Mouse (Mus musculus) lung, postnatal 4 days (tissue): ENCODE data around the gene Gm28038.

Source experiments
- DNase-seq, 2 experiments: peaks; one replicate each; pipeline ENCODE4 v3.0.0; 2021

Gm28038 gene

DNA sequence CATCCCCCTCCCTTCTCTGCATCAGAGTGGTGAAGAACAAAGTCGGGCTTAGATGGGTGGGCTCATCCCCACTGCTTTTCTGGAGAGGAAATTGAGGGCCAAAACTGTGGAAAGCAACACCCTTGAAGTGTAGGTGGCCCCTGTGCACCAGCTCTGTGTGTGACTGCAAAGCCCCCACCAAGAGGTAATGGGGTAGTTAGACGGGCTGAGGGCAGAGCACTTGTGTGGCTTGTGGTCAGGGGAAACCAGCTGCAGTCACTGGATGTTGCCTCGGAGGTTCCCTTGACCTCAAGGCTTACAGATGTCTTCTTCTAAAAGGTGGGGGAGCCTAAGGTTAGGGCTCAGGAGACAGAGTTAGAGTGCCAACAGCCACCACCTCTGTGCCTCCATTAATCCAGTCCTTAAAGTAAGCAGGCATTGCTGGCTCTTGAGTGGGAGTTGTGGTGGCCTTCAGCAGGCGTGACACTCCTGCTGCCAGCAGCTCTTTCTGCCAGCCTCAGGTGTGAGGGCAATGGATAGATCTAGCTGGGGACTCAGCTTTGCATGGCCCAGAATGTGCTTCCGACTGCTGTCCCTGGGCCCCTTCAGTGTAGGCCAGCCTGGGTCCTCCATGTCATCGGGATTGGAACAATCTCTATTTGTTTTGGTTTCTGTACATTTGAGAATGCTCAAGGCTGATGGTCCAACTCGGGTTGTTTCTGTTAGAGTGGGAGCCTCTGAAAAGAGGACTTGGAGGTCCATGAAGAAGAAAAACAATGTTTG is 23.0 kb upstream of the Gm28038 start:
- peak in 1 of 2 experiments; percentile 18 for DNase-seq

DNA sequence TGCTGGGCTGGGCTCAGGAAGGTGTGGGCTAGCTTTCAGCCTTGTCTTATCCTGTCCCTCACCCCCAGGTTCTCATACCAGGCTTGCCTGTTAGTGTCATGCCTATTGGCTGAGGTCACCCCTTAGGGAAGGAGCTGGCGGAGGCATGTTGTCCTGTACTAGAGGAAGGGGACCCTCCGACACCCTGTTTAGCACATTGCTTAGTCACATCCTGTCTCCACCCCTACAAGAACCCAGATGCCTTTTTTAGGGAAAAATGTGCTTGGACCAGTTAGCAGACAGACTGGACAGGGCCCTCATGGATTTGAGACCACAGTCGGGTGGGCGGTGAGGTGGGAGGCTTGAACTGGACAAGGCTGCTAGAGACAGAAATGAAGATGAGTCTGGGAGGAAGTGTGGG is 22.2 kb upstream of the Gm28038 start:
- peak; percentile 42 to 52 for DNase-seq

DNA sequence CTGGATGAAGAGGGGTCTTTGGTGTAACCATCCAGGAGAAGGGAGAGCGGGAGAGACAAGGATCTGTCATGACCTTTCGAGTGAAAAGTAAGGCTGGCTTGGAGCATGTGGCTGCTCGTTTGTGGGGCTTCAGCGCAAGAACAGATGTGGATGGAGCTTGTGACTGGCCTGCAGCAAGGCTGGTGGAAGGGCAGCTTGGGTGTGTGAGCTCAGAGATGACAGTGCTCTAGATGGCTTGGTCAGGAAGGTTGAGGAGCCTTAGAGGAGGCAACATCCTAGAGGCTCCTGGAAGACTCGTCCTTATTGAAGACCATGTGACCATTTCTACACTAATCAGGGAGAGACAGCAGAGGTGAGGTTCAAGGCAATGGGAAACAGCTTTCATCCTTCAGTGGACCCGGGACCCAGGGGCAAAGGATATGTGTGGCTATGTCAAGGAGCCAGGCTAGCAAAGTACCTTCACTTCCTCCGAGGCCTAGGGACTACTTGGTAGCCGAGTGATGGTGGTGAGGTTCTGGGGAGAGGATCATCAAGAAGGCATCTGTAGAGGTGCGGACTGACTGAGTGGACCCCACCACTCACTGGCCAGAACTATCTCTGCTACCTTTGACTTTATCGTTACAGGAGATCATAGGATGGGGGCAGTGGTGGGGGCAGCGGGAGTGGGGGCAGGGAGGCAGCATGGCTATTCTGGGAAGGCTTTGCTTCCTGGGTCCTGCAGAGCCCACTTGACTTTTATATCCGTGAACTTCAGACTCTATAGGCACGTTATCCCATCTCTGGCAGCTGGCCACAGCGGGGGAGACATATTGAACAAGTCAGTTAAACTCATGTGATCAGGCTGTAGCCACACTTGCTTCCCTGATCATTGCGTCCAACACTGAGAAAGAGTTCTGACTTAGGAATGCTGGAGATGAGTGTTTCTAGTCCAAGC is 21.4 kb upstream of the Gm28038 start:
- peak in 1 of 2 experiments; percentile 18 for DNase-seq

DNA sequence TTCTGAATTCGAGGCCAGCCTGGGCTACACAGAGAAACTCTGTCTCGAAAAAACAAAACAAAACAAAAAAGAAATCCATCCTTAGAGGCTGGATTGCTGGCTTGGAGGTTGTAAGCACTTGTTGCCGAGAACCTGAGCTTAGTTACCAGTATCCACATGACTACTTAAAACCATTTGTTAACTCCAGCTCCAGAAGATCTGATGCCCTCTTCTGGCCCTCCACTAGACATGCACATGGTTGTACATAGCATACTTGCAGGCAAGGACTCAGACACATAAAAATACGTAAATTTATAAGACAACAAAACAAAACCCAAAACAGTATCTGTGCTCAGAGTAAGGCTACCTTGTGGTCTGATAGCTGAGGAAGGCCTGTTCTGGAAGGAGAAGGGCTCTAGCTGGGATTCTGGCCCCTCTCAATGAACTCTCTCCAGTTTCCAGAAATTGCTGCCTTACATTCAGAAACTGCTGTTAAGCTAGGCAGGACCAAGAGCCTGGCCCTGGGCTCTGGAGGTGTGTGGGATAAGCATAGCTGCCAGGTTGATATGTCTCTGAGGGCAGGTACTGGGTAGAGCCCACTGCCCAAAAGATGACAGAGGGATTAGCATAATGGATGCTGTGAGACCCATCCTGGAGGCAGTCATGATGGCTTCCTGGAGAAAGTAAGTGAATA is 19.6 kb upstream of the Gm28038 start:
- no peak for DNase-seq

DNA sequence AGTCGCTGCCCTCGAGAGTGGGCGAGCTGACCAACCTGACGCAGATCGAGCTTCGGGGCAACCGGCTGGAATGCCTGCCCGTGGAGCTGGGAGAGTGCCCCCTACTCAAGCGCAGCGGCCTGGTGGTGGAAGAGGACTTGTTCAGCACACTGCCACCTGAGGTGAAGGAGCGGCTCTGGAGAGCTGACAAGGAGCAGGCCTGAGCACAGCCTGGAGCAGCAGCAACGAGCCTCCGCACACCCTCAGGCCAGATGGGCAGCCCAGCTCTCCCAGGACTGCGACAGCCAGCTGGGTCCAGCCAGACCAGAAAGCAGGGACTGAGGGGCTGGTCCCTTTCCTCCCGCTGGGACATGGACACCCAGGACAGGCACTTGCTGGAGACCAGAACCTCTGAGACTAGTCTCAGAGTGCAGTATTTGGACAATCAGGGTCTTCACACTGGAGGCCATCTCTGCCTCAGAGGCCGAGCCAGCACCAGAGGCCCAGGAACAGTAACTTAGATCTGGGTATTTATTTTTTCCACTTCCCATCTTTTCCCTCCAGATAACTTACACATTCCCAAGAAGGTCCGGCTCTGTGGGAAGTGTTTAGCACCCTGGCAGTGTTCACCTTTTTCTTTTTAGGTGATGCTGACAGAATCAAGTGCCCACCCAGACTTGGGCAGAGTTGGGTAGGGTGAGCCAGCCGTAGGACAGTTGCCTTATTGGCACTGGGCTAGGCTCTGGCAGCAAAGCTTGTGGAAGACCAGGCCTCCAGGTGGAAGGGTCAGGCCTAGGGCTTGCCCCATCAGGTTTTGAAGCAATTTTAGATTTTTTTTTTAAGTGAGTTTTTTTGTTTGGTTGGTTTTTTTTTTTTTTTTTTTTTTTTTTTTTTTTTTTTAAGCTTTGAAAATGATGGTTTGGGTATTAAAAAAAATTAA is 18.7 kb upstream of the Gm28038 start:
- peak in 1 of 2 experiments; percentile 22 for DNase-seq

DNA sequence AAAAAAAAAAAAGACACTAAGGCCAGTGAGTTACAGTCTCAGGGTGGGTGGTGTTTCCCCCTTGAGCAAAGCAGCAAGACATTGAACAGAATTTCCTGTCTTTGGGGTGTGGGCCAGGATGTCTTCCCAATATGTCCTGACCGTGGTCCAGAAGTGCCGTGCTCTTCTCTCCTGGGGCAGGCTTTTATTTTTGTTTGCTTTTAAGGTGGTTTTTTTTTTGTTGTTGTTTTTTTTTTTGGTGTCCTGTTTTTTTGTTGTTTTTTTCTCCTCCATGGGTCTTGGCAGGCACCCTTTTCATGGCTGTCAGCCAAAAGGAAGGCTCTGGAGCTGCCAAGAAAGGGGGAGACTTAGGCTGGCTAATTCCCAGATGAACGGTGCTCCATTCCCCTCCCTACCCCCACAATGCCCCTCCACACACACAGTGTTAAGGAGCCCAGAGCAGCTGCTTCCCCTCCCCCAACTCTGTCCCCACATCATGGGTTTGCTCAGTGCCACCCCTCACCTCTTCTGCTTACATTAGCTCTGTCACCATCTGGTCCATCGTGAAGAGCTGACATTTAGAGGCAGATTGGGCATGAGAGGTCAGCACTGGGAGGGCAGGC is 17.9 kb upstream of the Gm28038 start:
- DNase-seq: peak; percentile 45 to 73

DNA sequence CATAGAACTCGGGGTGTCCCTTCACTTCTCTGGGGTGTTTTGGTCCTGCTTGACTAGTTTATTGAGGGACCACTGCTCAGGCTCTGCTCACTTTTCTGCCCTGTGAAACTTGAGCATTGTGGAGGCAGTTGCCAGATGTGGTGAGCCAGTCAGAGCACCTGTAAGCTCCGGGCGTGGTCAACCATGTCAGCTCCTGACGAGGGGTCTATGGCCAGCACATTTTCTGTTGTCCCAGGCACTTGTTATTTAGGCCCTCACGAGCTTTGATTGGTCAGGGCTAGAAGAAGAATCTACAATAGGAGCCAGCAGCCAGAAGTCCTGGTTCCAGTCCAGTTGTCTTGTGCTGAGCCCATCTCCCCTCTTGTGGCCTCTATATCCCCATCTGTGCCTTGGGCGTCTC is 17.0 kb upstream of the Gm28038 start:
- DNase-seq: no peak

DNA sequence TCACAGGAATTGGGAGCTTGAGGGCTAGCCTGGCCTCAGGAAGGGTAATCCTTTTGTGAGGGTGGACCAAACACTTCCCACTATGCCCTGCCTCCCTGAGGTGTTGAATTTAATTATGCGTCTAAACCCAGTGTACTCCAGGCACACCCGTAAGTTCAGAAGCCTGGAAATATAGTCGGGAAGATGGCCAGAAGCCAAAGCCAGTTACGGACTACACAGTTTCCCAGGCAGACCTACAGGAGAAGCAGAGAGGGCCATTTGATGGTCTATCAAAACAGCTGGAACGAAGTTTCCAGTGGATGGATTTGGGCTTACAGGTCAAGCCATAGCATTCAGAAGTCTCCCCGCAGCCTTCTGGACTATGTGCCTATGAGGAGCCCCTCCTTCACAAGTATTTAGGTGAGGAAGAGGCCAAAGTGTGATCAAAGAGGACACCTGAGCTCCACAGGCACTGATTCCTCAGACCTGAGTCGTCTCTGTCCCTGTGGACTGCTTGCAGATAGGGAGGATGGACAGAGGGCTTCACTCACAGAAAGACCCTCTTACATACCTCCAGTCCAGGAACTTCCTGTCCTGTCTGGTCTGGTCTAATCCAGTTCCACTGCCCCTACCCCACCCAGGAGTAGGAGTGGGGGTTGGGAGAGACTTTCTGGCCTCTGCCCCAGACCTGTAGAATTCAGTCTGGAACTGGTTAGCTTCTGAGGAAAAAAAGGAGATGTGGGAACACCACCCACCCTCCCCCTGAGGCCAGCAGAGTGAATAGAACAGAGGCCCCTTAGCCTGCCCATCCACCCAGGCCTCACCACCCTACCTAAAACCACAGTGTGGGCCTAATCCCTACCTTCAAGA is 15.9 kb upstream of the Gm28038 start:
- peak in 1 of 2 experiments; percentile 20 for DNase-seq

DNA sequence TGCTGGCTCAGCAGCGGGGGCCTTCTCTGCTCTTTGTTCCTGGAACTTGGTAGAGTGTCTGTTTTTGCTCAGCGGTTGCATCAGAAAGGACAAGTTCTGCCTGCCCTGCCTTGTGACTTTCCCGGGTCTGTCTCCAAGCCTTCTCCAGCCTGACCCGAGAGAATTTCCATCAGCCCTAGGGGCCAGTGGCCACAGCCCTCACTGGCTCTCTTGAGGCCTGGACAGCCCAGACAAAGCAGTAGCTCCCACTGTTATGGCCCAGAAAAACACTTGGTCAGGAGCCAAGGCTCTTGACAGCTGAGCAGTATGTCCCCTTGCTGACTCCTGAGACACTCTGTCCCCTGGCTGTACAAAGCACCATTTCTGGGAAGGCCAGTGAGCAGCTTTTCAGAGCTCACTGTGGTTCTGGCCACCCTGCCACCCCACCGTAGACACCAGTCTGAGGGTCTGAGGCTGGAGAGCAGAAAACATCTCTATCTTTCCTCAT is 15.0 kb upstream of the Gm28038 start, which contains the start of gene Phyhd1:
Gene Phyhd1 (plus strand): TSS at position 437 of the 487 bp plus-strand sequence.
- DNase-seq: peak; percentile 60 to 81

DNA sequence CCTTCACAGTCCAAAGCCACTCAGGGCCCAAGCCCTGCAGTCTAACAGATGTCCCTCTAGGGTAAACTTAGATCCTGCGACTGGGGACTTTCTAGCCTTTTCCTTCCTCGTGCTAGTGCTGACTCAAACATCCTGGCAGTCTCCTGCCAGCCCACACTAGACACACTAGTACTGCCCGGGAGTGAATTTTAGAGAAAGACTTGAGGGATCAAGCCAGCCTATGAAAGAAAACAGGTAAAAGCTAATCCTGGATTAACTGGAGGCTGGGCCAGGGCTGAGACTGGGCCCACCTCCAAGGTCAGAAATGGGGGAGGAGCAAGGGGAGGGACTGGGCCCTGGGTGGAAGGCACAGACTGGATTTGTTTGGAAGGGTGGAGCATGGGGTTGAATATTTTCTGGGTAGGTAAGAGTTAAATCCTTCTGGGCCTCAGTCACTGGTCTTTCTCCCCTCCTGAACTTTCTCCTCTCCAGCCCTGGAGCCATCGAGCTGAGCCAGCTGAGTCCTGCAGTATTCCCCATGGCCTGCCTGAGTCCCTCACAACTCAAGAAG is 14.4 kb upstream of the Gm28038 start:
- DNase-seq: peak; percentile 71 to 80

DNA sequence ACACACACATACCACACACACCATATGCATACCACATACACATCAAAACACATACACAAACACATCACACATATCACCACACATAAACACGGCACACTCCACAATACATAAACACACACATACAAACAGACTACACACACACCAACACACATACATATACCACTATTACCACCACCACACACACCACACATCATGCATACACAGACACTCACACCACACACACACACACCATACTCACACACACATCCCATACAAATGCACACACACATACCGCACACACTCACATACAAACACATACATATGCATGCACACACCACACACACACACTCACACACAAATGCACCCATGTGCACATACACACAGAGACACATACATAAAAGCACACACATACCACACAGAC is 13.4 kb upstream of the Gm28038 start:
- DNase-seq: no peak

DNA sequence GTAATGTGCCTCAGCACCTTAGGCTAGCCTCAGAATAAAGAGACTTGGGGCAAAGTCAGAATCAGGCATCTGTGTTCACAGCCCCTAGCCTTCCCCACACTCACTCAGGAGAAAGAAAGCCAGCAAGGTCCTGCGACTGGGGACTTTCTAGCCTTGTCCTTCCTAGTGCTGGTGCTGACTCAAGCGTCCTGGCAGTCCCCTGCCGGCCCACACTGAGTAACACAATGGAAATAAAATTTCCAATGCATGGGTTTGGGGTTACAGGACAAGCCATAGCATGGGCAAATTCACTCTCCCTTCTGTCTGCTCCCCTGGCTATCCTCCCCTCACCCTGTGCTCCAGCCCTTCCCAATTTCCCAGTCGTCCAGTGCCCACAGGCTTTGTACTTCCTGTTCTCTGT is 12.5 kb upstream of the Gm28038 start:
- no peak for DNase-seq

DNA sequence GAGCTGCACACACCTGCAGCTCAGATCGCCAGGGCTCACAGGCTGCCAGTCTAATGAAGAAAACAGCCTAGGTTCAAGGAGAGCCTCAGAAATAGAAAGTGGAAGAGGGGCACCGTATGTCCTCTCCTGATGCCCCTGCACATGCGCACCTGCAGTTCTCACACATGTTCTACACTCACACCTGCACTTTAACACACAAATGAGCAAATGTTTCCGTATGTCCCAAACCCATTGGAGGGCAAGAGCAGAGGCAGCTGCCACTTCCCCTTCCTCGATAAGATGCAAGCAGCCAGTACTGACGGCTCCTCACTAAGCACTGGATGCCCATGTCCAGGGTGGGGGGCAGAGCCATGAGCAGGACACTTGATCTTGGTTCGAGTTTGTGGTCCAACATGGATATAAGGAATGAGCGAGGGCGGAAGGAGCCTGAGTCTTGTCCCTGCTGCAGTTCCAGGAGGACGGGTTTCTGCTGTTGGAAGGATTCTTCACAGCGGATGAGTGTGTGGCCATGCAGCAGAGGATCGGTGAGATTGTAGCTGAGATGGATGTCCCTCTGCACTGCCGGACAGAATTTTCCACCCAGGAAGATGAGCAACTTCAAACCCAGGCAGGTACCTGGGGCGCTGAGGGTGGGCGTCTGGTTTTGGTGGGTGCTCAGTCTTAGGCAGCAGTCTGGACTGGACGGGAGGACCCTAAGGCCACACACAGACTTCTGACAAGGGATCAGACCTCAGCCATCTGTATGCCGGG is 11.4 kb upstream of the Gm28038 start:
- no peak for DNase-seq

DNA sequence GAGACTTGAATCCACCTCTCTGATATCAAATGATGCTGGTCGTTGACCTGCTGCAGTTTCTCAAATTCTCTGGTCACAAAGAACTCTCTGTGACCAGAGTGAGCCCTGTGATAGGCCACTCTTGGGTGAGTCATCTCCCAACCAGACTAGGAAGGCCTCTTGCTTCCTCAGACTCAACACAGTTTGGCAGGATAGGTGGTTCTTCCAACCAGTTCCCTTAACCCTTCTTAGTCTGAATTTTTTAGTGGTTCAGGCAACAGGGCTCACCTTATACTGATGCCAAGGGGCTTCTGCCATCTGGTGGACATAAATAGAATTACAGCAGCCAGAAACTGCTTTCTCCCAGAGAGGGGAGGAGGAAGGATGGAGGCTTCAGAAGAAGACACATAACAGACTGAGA is 10.7 kb upstream of the Gm28038 start:
- DNase-seq: peak; percentile 45 to 78

DNA sequence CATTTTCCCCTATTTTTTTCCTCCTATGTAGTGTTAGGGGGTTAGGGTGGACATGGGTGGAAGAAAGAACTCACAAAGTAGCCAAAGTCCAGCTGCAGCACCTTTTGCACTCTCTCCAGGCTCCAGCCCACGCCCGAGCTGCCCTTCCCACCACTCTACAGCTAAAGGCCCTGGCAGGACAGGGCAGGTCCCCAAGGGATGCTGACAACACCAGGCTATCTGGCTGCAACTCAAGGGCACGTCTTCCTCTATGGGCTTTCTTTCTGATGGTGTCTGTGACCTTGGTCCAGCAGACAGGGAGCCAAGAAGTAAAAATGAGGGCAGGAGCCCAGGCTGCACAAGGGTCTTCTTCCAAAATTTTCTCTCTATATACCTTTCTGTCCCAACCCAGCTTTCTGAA is 808 bp downstream of the Gm28038 start:
- no peak for DNase-seq

DNA sequence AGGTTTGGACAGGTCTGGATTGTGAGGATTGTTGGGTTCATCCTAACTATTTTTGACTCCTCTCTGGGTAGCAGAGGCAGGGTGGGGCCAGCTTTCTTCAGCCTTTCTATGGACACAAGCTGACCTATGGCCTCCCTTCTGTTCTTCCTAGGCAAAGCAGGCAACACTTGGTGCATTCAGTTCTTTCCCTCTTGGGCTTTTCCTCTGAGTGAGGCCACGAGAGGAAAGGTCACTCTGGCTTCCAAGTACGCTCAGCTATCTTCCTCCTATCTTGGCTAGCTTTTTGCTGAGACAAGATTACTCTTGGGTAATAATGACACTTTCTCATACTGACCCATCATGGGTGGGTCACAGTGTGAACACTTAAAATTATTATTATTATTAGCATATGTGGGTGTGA is 2.4 kb downstream of the Gm28038 start:
- no peak for DNase-seq

DNA sequence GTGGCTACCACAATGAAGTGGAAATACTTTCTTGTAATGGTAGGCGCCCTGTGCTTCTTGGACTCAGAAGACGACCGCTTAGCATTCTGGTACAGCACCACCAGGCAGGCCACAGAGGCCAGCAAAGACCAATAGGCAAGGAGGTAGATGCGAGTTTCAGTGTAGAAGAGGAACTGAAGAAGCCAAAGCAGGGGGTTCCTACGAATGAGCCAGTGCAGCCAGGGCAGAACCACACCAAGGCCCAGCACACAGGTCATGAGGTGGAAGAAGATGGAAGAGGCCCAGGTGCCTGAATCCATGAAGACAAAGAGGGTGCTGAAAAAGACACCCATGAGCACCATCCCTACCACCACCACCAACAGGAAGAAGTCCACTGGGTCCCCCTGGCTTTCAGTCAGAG is 4.2 kb downstream of the Gm28038 start:
- DNase-seq: no peak

DNA sequence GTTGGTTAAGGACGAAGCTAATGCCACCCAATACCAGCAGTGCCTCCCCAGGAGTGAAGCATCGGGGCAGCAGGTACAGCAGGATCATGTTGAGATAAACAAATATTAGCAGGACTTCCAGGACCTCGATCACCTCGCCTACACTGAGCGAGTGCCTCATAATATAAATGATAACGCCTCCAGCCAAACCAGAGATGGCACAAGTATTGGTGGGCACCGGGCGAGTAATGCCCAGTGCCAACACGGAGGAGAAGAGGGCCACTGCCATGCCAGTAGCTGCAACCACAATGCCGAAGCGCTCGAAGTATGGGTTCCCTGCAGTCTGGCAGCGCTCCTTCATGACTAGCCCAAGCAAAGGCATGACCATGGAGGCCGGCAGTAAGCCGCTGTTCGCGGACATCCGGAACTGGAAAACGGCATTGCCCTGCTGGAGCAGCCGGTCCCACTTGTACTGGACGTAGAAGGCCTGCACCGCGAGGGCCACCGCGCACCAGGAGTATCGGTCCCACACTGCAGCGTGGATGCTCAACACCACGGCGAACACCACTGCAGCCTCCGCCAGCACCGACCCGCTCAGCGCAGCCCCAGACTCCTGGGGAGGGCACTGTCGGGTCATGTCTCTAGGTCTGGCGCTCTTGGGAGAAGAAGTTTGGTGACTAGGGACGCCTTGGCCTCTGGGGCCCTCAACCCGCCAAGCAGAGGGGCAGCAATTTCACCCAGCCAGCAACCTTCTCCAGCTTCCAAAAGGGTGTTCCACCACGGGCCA is 4.8 kb downstream of the Gm28038 start:
- DNase-seq: no peak
